Mouse (Mus musculus): ENCODE data around the gene Fgfr3.

Gene Fgfr3

DNA sequence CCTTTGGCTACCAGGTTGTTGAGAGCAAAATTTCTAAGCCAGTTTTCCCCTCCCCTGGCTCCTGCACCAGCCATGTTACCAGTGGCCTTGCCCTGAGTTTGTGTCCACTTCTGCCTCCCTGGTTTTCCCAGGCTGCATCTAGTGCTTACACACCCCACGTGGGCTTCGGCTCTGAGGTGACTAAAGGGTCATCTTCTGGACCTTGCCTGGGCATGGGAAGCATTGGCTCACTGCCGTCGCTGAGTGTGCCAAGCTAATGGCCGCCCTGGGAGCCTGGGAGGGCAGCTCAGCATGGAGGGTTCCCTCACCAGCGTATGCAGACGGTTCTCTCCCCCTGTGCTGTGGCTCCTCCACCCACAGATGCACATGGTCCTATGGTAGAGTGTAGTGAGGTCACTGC lies 7.4 kb downstream of the Fgfr3 start:
- DNase-seq (ENCODE audit: low read depth, low spot score), result no peak

DNA sequence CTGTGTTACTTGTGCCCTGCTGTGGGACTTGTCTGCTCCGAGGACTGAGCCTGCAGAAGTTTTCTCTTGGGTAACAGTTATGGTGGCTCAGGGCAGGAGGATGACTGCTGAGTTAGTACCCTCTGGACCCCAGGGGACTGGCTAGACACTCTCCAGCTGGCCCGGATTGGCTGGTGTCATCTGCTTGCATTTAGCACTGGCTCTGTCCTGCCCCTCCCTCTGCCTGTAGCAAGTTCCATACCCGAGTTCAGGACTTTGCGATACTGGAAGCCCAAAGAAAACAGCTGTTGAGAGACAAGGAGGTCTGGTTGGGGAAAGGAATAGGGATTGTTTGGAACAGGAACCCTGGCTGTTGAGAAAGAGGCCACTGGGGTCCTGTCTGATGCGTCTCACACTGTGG lies 9.0 kb downstream of the Fgfr3 start:
- no peak for DNase-seq (ENCODE audit: low read depth, low spot score)

DNA sequence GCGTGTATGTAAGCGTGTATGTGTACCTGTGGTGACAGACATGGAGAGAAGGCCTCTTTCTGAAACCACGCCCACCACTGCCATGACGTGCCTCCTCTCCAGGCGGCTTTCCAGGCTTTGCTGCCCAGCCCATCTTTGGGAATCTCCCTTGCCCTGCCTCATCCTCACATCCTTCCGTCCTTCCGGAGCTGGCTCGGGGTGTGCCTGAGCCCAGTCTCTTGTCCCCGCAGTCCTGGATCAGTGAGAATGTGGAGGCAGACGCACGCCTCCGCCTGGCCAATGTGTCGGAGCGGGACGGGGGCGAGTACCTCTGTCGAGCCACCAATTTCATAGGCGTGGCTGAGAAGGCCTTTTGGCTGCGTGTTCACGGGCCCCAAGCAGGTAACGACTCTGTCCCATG lies 9.6 kb downstream of the Fgfr3 start:
- no peak for DNase-seq (ENCODE audit: low read depth, low spot score)

DNA sequence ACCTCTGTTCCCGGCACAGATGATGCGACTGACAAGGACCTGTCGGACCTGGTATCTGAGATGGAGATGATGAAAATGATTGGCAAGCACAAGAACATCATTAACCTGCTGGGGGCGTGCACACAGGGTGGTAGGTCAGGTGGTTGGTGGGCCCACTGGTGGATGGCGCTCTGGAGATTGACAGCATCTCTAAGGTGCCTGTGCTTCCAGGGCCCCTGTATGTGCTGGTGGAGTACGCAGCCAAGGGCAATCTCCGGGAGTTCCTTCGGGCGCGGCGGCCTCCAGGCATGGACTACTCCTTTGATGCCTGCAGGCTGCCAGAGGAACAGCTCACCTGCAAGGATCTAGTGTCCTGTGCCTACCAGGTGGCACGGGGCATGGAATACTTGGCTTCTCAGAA lies 12.4 kb downstream of the Fgfr3 start:
- no peak for DNase-seq (ENCODE audit: low read depth, low spot score)

DNA sequence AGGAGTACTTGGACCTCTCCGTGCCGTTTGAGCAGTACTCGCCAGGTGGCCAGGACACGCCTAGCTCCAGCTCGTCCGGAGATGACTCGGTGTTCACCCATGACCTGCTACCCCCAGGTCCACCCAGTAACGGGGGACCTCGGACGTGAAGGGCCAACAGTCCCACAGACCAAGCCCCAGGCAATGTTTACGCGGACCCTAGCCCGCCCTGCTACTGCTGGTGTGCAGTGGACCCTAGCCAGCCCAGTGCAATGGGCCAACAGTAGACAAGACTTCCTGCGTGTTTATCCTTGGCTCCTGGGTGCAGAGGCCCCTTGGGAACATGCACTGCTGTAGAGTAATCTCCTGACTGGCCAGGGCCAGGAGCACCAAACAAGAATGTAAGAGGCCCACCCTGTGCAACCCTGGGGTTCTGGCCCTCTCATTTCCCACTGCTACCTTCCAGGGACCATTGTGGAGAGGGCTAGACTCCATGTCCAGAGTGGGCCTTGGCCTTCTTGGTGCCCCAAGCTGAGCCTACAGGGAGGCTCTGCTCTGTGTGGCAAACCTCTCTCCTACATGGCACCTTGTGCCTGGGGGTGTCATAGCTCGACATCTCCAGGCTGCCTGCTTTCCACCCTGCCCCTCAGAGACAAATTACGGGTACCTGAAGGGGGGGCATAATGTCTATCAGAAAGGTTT lies 14.1 kb downstream of the Fgfr3 start:
- DNase-seq (ENCODE audit: low read depth, low spot score), result no peak

DNA sequence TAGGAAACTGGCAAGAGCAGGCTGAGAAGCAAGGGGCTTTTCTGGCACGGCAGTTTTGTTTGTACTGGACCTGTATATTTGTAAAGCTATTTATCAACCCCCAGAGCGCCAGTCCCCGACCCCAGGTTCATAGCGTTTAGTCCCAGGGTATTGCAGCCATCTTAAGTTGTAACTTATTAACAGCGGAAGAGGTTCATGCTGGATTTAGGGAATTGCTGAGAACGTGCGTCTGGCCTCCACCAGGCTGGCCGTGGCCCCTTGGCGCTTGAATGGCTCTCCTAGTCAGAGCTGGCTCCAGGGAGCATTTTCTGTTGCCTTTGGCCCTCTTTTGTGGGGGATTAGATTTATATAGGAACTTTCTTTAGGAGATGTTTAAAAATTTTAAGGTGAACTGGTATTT lies 14.8 kb downstream of the Fgfr3 start:
- no peak for DNase-seq (ENCODE audit: low read depth, low spot score)

DNA sequence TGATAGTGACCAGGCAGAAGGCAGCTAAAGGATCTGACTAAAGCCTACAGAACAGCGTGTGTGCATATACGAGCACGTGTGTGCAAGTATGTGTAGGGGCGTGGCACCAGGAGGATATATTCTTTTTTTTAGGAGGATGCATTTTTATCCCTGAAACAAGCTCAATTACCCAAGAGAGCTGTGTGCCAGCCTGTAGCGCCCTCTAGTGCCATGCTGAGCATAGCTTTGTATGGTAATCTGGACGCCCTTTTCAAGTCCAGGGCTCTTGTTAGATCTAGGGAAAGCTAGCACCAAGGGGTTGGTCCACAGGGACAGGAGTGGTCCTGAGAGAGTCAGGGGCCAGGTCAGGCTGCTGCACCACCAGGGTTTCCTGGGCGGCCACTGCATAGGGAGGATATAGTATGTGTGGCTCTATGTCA lies 16.4 kb downstream of the Fgfr3 start:
- DNase-seq (ENCODE audit: low read depth, low spot score), result peak; percentile 82

DNA sequence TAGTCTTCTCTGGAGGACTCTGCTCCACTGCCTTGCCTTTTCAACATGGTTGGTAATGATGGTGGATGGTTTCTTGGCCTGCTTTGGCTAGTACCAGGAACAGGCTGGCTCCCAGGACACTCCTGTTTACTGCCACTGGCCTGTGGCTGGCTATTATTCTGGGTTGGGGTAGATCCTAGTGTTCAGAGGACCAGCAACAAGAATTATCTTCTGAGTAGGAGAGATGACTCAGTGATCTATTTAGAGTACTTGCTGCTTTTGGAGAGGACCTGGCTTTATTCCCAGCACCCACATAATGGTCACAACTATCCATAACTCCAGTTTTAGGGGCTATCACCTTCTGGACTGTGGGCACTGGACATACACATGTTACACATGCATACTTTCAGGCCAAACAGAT lies 16.9 kb downstream of the Fgfr3 start:
- no peak for DNase-seq (ENCODE audit: low read depth, low spot score)

DNA sequence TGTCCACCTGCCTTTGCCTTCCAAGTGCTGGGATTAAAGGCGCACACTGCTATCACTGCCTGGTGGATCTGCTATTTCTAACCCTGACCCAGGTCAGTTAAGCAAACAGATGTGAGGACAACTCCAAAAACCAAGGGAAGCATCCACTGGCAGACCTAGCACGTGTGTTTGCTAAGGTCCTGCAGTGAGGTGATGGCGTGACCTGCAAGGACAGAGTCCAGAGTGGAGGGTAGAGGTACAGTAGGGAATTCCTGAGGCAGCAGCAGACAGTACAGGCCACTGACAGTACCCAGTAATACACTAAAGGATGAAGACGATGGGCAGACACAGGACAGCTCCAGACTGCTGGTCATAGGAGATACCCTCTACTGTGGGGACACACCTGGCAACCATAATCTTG lies 19.1 kb downstream of the Fgfr3 start:
- DNase-seq (ENCODE audit: low read depth, low spot score), result no peak

DNA sequence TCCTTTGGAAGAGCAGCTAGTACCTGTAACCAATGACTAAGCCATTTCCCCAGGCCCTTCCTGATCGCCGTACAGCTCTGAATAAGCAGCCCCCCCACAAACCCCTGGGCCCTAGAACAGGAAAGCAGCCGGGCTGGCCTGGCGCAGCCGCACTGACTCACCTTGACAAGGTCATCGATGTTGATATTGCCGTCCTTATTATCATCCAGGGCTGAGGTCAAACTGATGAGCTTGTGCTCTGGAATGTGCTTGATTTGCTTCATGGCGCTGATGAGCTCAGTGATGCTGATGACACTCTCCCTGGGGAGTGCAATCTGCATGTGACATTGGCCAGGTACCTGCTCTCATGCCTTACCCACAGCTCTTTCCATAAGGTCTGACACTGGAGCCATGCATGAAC lies 22.0 kb downstream of the Fgfr3 start:
- no peak for DNase-seq (ENCODE audit: low read depth, low spot score)

DNA sequence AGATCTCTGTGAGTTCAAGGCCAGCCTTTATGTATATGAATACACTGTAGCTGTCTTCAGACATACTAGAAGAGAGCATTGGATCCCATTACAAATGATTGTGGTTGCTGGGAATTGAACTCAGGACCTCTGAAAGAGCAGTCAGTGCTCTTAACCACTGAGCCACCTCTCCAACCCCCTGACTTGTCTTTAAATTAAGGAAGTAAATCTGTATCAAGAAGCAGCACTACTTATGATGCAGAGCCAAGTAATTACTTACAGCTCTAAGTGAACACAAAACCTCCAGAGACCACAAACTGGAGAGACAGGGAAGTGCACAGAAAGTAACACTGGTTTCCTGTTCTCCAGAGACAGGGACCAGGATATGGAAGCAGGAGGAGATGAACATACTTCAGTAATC lies 55.7 kb downstream of the Fgfr3 start:
- DNase-seq (ENCODE audit: low read depth, low spot score), result no peak

DNA sequence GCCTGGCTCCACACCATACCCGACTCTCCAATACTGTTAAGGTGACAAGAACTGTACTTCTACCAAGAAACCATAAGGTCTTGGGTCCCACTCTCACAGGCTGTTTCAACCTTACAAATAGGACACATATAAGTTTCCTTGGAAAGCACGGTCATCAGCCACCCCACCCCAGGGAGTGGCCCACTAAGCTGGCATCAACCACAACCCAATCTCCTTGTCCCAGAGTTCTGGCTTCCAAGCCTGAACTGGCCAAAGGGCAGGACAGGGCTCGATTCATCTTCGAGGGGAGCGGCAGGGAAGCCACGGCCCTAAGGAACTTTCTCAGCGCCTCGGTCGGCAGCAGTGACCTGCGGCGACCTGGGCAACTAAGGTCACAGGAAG lies 60.5 kb downstream of the Fgfr3 start:
- no peak for DNase-seq (ENCODE audit: low read depth, low spot score)

DNA sequence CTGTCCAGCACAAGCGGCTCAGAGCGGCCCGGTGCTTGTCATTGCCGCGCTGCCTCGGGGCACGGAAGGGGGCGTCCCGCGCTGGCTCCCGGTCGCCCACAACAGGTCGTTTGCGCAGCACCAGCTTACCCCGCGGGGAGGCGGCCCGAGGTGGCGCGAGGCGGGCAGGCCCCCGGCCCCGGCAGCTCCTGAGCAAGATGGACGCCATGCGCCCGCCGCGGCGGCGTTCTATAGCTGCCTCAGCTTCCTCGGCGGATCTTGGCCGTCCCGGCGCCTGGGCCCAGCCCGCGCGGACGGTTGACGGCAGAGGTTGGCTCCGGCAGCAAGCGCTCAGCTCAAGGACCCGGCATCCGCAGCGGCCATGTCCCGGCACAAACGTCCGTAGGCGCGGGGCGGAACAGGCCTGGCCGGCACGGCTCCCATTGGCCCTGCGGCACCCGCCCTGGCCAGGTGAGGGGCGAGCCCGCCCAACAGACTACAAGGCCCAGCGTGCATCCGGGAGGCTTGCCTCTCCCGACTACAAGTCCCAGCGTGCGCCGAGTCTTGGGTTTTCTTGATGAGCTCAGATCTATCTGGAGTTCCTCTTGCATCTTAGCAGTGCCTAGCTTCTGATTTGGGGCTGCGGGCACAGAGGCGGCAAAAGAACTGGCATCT lies 61.0 kb downstream of the Fgfr3 start, which contains the start of gene Letm1:
TSS of gene Letm1 (minus strand) at position 473 of the 654 bp plus-strand sequence.
- peak; percentile 90 for DNase-seq (ENCODE audit: low read depth, low spot score)

DNA sequence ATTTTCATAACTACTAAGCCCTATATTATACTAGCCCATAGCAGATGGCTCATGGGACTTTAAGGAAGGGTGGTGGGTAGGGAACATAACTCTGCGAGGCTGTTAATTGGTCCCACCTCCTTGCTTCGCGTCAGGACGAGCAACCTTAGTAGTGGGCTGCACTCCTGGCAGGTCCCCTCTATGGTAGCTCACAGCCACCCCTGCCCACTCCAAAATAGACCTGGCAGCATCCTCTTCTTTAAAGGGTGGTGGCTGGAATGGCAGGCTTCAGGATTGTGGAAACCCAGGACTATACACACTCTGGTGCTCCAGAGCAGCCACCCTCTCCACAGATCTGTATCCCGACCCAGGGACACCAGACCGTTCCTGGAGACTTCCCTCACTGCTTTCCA lies 61.5 kb downstream of the Fgfr3 start:
- DNase-seq (ENCODE audit: low read depth, low spot score), result no peak
